Mouse (Mus musculus) forebrain, embryonic 12.5 days (tissue): Measurements from ENCODE around the gene Flnc. TPM values are rescaled to one million over a fixed set of nuclear protein-coding genes. Genes with fewer than 3 reads are reported as not detected.

Experiments
- ATAC-seq: fragments of 200-750 bp; cut with Nextera tagmentation; 2 replicates; pipeline ENCODE4 v1.8.0; 2017; ENCODE audit warnings: moderate TSS enrichment; ENCODE audit not compliant: low FRiP score
- H3K27ac ChIP-seq: fragments of 300-500 bp; sonication (generic); 2 replicates; pipeline ENCODE4 v1.5.1; 2016; ENCODE audit warnings: mild to moderate bottlenecking
- H3K27me3 ChIP-seq: fragments of 300-500 bp; sonication (generic); 2 replicates; pipeline ENCODE4 v1.6.1; 2016; ENCODE audit warnings: mild to moderate bottlenecking
- H3K36me3 ChIP-seq: fragments of 300-500 bp; sonication (generic); replicated peaks from 2 replicates; pipeline ENCODE4 v1.6.1; 2016; ENCODE audit warnings: mild to moderate bottlenecking
- H3K4me1 ChIP-seq: fragments of 300-500 bp; sonication (generic); 2 replicates; pipeline ENCODE4 v1.6.1; 2016
- H3K4me2 ChIP-seq: fragments of 300-500 bp; sonication (generic); 2 replicates; pipeline ENCODE4 v1.6.1; 2016; ENCODE audit warnings: mild to moderate bottlenecking, moderate library complexity
- H3K4me3 ChIP-seq: fragments of 300-500 bp; sonication (generic); replicated peaks from 2 replicates; pipeline ENCODE4 v1.5.1; 2016; ENCODE audit warnings: mild to moderate bottlenecking
- H3K9ac ChIP-seq: fragments of 300-500 bp; sonication (generic); 2 replicates; pipeline ENCODE4 v1.6.1; 2016; ENCODE audit warnings: mild to moderate bottlenecking
- H3K9me3 ChIP-seq: fragments of 300-500 bp; sonication (generic); 2 replicates; pipeline ENCODE4 v1.6.1; 2016
- WGBS: fragments of 180-500 bp; shearing (Covaris S2); methylation state at CpG from one replicate; pipeline ENCODE4 v1.1.7; 2016; 5-methylcytosine and 5-hydroxymethylcytosine counted together
- polyA plus RNA-seq: library from polyadenylated mRNA; unstranded; fragments of >200 nt; fragmentation: Nextera tagmentation; extraction: Ambion mirVana; gene quantifications from 2 replicates; pipeline ENCODE4 v1.2.1, GENCODE M21; 2016

Flnc gene
- polyA plus RNA-seq, 1 experiment from 2014 or later: 4.5 TPM

- Histone ChIP-seq H3K4me3 (peak overlapping the region; percentile 48), H3K36me3 (no peaks in the 10 kb centered on the region), H3K9me3 (no peaks in the 10 kb centered on the region), H3K9ac (peak overlapping the region; percentile 49; the same call in 1 of the 2 replicates), H3K27ac (no peak overlapping the region), H3K27me3 (peaks cover 67% of the 10 kb centered on the region), H3K4me2 (peak overlapping the region; percentile 86), H3K4me1 (peaks cover 48% of the 10 kb centered on the region)
- 0 out of 2 replicates have a peak, but pooled peaks have one; percentile 9 for ATAC-seq
- WGBS: 5% methylated on average over 27 of the region's 27 CpGs
Measured at GRCm38 (mm10) chr6:29433804-29434795, 1.0 kb downstream of the Flnc start.

DNA sequence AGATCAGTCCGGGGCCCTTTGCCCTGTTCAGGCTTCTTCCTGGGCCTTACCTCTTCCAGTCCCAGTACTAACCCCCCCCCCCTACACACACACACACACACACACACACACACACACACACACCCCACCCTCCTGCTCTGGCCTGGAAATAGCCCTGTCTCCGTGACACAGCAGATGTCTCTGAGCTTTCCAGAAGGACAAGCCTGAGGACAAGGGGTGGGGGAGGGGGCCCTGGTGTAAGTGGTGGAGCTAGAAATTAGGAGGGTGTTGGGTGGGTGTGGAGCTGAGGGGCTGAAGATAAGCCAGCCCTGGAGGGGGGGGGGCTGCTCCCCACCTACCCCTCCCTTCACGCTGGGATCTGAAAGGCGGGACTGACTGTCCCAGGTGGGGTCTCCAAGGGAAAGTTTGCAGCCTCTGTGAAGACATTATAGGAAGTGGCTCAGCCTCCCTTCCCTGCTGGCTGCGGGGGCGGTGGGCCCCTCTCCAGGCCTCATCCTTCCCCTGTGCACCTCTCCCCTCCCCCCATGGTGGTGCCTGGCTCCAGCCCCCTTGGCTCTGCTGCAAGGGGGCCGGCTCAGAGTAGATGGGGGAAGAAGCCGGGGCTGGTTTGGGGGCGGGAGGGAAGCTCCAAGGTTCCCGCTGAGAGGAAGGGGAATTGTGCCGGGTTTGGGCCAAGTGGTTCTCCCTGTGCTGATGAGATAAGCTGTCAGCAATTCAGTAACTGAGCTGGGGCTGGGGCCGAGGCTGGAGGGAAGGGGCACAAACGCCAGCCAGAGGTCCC lies 2.0 kb downstream of the Flnc start:
- WGBS: 7% methylated on average over 12 of the region's 13 CpGs

DNA sequence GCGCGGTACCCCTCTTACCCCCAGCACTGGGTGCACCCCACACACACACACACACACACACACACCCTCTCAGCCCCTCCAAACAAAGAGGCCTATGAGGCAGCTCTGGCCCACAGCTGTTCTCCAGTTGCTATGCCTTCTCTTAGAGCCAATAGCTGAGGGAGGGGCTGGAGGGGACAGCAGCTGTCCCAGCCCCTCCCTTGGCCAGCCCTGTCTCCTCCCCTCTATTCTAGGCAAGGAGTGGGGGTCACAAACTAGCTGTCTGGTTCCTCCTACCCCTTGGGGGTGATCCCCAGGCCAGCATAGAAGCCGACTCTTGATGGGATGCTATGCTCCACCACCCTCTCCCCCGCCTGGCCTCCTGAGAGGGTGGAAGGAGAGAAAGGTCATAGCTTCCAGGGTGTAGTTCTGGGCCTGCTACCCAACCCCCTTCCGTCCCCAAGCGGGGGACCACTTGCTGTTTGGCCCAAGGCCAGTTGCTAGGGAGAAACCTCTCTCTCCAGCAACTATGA lies 2.9 kb downstream of the Flnc start:
- H3K4me2 ChIP-seq: peak overlapping the region; percentile 86
- peaks cover 58% of the 10 kb centered on the region for H3K27me3 ChIP-seq
- H3K9me3 ChIP-seq: no peaks in the 10 kb centered on the region
- H3K27ac ChIP-seq: peak overlapping the region; percentile 75
- no peak overlapping the region; the same call in 1 of the 2 replicates for H3K4me3 ChIP-seq
- peak overlapping the region; percentile 40 for H3K9ac ChIP-seq
- peak; percentile 45 for ATAC-seq
- H3K36me3 ChIP-seq: no peaks in the 10 kb centered on the region
- peaks cover 48% of the 10 kb centered on the region for H3K4me1 ChIP-seq
- WGBS: 7% methylated on average over 6 of the region's 6 CpGs

More for the DNA sequence above, 2.0 kb downstream of the Flnc start:
- Histone ChIP-seq H3K9ac (peak overlapping the region; percentile 40), H3K4me3 (0 out of 2 replicates have a peak overlapping the region, but pooled peaks have one; percentile 48), H3K9me3 (no peaks in the 10 kb centered on the region), H3K4me1 (peaks cover 48% of the 10 kb centered on the region), H3K27me3 (peaks cover 66% of the 10 kb centered on the region), H3K4me2 (peak overlapping the region; percentile 86), H3K36me3 (no peaks in the 10 kb centered on the region), H3K27ac (peak overlapping the region; percentile 75)
- peak; percentile 56 for ATAC-seq

DNA sequence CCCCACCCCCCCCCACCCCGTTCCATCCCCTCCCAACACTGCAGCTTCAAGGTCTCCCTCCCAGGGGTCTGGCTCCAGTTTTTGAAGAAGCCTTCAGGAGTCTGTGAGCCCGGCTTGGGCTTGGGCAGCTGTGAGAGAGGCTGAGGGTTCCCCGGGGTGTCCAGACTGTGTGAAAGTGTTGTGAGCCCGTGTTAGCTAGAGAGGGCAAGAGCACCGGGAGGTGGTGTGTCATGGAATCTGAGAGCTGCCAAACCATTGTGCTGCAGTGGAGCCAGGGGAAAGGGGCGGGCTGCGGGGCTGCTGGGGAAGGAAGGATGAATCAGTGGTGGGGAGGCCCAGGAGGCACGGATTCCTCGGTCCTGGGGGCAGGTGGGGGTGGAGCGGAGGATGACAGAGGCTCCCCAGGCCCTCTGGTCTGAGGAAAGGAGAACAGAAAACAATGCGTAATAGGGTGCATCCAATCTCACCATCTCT lies 3.4 kb downstream of the Flnc start:
- no peak overlapping the region for H3K4me3 ChIP-seq
- H3K9me3 ChIP-seq: no peaks in the 10 kb centered on the region
- H3K4me1 ChIP-seq: peaks cover 48% of the 10 kb centered on the region
- peak overlapping the region; percentile 86 for H3K4me2 ChIP-seq
- peak overlapping the region; percentile 75 for H3K27ac ChIP-seq
- no peak for ATAC-seq
- WGBS: 6% methylated on average over 11 of the region's 11 CpGs
- no peaks in the 10 kb centered on the region for H3K36me3 ChIP-seq
- H3K27me3 ChIP-seq: peaks cover 53% of the 10 kb centered on the region
- peak overlapping the region; percentile 40 for H3K9ac ChIP-seq

DNA sequence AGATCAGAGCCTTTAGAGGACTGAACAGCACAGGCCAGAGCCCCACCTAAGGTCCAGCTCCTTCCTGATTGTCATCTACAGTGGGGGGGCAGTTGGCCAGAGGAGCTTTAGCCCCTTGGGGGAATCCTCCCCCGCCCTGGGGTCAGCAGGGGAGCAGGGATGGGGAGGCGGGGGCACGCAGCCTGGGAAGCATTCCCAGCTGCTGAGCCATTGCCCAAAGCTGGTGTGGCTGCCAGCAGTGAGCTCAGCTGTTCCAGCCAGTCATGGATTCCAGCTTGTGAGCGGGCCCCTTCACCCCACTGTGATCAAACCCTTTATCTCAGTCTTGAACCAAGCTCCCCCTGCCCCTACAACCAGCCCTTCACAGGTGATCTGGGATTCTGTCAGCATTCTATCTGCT lies 6.2 kb downstream of the Flnc start:
- ATAC-seq: no peak
- Histone ChIP-seq H3K36me3 (no peaks in the 10 kb centered on the region), H3K4me2 (no peak overlapping the region), H3K9me3 (no peaks in the 10 kb centered on the region), H3K9ac (no peak overlapping the region), H3K4me1 (peaks cover 30% of the 10 kb centered on the region), H3K27ac (no peak overlapping the region), H3K4me3 (no peak overlapping the region), H3K27me3 (peaks cover 25% of the 10 kb centered on the region)
- WGBS: 80% methylated on average over 4 of the region's 4 CpGs

DNA sequence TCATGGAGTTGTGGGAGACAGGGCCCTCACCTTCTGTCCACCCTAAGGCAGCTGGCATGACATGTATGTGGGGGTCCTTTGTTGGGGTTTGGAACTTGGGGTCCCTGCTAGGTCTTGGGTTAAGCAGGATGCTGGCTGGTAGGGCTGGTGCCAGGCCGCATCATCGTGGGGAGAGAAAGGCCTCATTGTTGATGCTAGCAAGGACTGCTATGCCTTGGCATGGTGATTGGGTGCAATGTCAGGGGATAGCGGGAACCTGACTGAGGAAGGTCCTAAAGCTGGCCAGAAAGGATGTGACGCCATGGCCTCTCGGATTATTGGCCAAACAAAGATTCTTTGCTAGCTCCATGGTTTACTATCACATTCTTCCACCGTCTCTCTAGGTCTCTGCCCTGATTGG lies 6.7 kb downstream of the Flnc start:
- WGBS: 88% methylated on average over 6 of the region's 6 CpGs
- H3K9ac ChIP-seq: no peak overlapping the region
- no peaks in the 10 kb centered on the region for H3K9me3 ChIP-seq
- no peak overlapping the region for H3K27ac ChIP-seq
- H3K36me3 ChIP-seq: no peaks in the 10 kb centered on the region
- peaks cover 24% of the 10 kb centered on the region for H3K4me1 ChIP-seq
- H3K27me3 ChIP-seq: peaks cover 20% of the 10 kb centered on the region
- ATAC-seq: no peak
- H3K4me3 ChIP-seq: no peak overlapping the region
- no peak overlapping the region for H3K4me2 ChIP-seq

DNA sequence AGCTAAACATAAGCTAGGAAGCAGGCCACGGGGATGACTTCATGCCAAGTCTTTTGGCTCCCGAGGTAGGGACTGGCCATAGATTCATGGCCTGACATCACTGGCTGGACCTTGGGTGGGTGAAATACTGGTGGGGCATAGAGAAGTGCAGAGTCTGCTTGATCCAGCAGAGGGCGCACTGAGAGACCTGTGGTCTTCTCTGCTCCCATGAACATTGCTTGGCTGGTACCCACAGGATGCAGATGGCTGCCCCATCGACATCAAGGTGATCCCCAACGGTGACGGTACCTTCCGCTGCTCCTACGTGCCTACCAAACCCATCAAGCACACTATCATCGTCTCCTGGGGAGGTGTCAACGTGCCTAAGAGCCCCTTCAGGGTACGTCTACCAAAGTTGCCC lies 11.7 kb downstream of the Flnc start:
- H3K9ac ChIP-seq: no peak overlapping the region
- no peaks in the 10 kb centered on the region for H3K27me3 ChIP-seq
- no peaks in the 10 kb centered on the region for H3K36me3 ChIP-seq
- H3K4me2 ChIP-seq: no peak overlapping the region
- H3K27ac ChIP-seq: no peak overlapping the region
- no peak overlapping the region for H3K4me3 ChIP-seq
- ATAC-seq: no peak
- 72% methylated on average over 11 of the region's 11 CpGs for WGBS
- H3K4me1 ChIP-seq: no peaks in the 10 kb centered on the region
- H3K9me3 ChIP-seq: no peaks in the 10 kb centered on the region

DNA sequence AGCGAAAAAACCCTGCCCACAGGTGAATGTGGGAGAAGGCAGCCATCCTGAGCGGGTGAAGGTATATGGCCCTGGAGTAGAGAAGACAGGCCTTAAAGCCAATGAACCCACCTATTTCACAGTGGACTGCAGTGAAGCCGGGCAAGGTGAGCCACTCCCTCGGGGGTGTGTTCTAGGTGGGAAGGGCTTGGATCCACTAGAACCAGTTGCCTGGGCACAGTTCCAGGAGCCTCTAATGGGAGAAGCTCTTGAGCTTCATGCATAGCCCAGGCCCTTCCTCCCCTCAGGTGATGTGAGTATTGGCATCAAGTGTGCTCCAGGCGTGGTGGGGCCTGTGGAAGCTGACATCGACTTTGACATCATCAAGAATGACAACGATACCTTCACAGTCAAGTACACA lies 12.3 kb downstream of the Flnc start:
- H3K27ac ChIP-seq: no peak overlapping the region
- no peaks in the 10 kb centered on the region for H3K9me3 ChIP-seq
- no peak overlapping the region for H3K9ac ChIP-seq
- no peaks in the 10 kb centered on the region for H3K36me3 ChIP-seq
- no peak for ATAC-seq
- H3K27me3 ChIP-seq: no peaks in the 10 kb centered on the region
- H3K4me1 ChIP-seq: no peaks in the 10 kb centered on the region
- H3K4me2 ChIP-seq: no peak overlapping the region
- H3K4me3 ChIP-seq: no peak overlapping the region
- WGBS: 92% methylated on average over 7 of the region's 7 CpGs

DNA sequence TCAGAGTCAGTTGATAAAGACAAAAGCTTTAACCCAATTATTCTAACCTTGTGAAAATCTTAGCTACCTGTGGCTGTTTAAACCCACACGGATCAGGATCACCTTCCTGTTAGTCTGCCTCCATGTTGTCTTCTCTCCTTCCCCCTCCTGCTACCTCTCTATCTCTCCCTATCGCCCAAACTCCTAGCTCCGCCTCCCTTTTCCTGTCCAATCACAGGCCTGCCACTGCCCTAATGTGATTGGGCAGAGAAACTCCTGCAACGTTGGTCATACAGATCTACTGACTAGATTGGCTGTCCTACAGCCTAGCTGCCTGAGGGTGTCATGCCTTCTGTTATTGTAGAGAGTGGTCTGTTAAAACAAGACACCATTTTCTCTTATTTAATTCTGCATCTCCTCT lies 16.8 kb downstream of the Flnc start:
- WGBS: 28% methylated on average over 4 of the region's 4 CpGs
- no peaks in the 10 kb centered on the region for H3K36me3 ChIP-seq
- H3K9ac ChIP-seq: no peak overlapping the region

GRCm38 (mm10) chr6:29450667-29451066 lies 17.6 kb downstream of the Flnc start:
- no peak overlapping the region for H3K4me3 ChIP-seq
- no peak for ATAC-seq
- H3K4me2 ChIP-seq: no peak overlapping the region
- H3K9me3 ChIP-seq: no peaks in the 10 kb centered on the region
- H3K27me3 ChIP-seq: no peaks in the 10 kb centered on the region
- no peaks in the 10 kb centered on the region for H3K4me1 ChIP-seq
- H3K27ac ChIP-seq: no peak overlapping the region
- 94% methylated on average over 6 of the region's 6 CpGs for WGBS
- no peak overlapping the region for H3K9ac ChIP-seq
- H3K36me3 ChIP-seq: no peaks in the 10 kb centered on the region

More for the DNA sequence above, 16.8 kb downstream of the Flnc start:
- Histone ChIP-seq H3K4me2 (no peak overlapping the region), H3K27me3 (no peaks in the 10 kb centered on the region), H3K4me1 (no peaks in the 10 kb centered on the region), H3K9me3 (no peaks in the 10 kb centered on the region), H3K4me3 (no peak overlapping the region), H3K27ac (no peak overlapping the region)
- ATAC-seq: no peak

GRCm38 (mm10) chr6:29461502-29461901 lies 28.4 kb downstream of the Flnc start:
- H3K27me3 ChIP-seq: no peaks in the 10 kb centered on the region
- no peaks in the 10 kb centered on the region for H3K9me3 ChIP-seq
- no peaks in the 10 kb centered on the region for H3K36me3 ChIP-seq
- H3K27ac ChIP-seq: no peak overlapping the region
- no peak overlapping the region for H3K9ac ChIP-seq
- no peak for ATAC-seq
- H3K4me3 ChIP-seq: no peak overlapping the region
- no peak overlapping the region for H3K4me2 ChIP-seq
- H3K4me1 ChIP-seq: no peaks in the 10 kb centered on the region
- WGBS: 59% methylated on average over 7 of the region's 7 CpGs

DNA sequence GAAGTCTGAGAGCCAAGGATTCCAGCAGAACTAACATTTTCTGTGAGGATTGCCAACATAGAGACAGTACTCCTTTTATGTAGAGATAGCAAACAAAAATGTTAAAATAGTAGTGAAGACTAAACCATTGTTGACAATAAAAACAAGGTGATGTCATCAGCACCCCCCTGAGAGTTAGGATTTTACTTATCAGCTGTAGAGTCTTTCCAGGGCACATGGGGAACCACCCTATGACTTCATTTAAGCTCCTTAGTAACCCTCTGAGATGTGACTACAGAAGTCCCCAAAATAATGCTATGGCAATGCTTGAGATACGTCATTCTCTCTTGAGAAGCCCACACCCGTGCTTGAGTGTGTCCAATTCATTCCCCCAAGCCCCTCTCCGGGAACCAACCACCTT lies 30.3 kb downstream of the Flnc start:
- WGBS: 82% methylated on average over 3 of the region's 3 CpGs
- no peak overlapping the region for H3K27ac ChIP-seq
- H3K4me1 ChIP-seq: peaks cover 3% of the 10 kb centered on the region

More for the DNA sequence above, 30.3 kb downstream of the Flnc start:
- Histone ChIP-seq H3K27me3 (no peaks in the 10 kb centered on the region), H3K9me3 (no peaks in the 10 kb centered on the region), H3K9ac (no peak overlapping the region), H3K36me3 (no peaks in the 10 kb centered on the region), H3K4me2 (no peak overlapping the region), H3K4me3 (no peak overlapping the region)
- no peak for ATAC-seq
